Comparison of ENCODE assay signal across 11 mouse cellular contexts in the genomic region with DNA sequence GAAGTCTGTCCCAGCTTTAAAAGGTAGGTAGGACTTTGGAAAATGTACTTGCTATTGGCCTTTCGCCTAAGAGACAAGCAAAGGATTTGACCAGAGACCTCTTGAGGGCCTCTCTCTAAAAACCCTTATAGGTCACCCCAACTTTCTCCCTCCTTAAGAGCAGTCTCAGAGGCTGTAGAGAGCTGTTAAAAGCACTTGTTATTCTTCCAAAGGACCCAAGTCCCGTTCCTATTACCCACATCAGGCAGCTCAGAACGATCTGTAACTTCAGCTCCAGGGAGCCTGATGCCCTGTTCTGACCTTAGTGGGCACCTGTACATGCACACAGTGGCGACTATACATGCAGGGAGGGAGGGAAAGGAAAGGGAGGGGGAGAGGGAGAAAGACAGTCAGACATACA.
"Had no signal": no experiment of that assay in that cellular context is flagged by ENCODE, and none has a peak within 500 bp of the region (broad histone marks: within the 10 kb centered on the region; RNA-seq: fewer than 3 reads in every experiment).

No protein-coding gene starts in this region.

- DNase-seq: kidney, adult 2 months; kidney, postnatal 25 days; midbrain, embryonic 14.5 days; spleen, adult 18-20 months; thymus, adult 18-20 months; thymus, postnatal 14 days had no signal

- H3K4me1 ChIP-seq: limb, embryonic 10.5 days; lung, embryonic 15.5 days; neural tube, embryonic 12.5 days had no signal

- H3K4me3 ChIP-seq: left cerebral cortex, adult 2 months; limb, embryonic 10.5 days; lung, embryonic 15.5 days; neural tube, embryonic 12.5 days had no signal

- H3K9me3 ChIP-seq: limb, embryonic 10.5 days; lung, embryonic 15.5 days; neural tube, embryonic 12.5 days had no signal

- H3K27me3 ChIP-seq: lung, embryonic 15.5 days; neural tube, embryonic 12.5 days had no signal

- H3K27ac ChIP-seq: left cerebral cortex, adult 2 months; limb, embryonic 10.5 days; lung, embryonic 15.5 days; neural tube, embryonic 12.5 days had no signal

- H3K4me2 ChIP-seq: lung, embryonic 15.5 days; neural tube, embryonic 12.5 days had no signal

- H3K36me3 ChIP-seq: limb, embryonic 10.5 days; lung, embryonic 15.5 days; neural tube, embryonic 12.5 days had no signal

- H3K9ac ChIP-seq: lung, embryonic 15.5 days; neural tube, embryonic 12.5 days had no signal

- ATAC-seq: intestine, embryonic 16.5 days had no signal
